Mouse (Mus musculus): ENCODE measurements around the gene Galnt17.

DNA sequence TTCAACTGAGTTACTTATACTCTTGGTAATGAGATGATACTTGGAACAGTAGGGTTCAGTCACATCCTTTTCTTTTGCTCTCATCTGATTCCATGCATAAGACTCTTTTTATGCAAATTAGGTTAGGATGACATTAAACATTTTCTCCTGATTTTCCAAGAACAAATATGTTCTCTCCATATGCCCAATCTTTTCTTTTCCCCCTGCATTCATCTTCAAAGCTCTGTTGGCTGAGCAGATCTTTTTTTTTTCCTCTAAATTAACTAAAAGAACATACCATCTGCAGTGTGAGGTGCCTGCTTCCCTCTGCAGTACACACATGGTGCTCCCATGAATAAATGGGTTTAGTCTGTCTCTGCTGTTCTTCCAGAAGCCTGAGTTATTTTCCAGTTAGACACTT, 173.5 kb downstream of the Galnt17 start:
- TF ChIP-seq CTCF (IDR thresholded peaks at IDR 0.05; ENCODE audit: low read depth) (no peak), EP300 (optimal IDR thresholded peaks at IDR 0.05) (no peak)

All from stomach, postnatal 0 days (tissue).